Mouse (Mus musculus): ENCODE data around the gene Lig1.

The Lig1 gene

DNA sequence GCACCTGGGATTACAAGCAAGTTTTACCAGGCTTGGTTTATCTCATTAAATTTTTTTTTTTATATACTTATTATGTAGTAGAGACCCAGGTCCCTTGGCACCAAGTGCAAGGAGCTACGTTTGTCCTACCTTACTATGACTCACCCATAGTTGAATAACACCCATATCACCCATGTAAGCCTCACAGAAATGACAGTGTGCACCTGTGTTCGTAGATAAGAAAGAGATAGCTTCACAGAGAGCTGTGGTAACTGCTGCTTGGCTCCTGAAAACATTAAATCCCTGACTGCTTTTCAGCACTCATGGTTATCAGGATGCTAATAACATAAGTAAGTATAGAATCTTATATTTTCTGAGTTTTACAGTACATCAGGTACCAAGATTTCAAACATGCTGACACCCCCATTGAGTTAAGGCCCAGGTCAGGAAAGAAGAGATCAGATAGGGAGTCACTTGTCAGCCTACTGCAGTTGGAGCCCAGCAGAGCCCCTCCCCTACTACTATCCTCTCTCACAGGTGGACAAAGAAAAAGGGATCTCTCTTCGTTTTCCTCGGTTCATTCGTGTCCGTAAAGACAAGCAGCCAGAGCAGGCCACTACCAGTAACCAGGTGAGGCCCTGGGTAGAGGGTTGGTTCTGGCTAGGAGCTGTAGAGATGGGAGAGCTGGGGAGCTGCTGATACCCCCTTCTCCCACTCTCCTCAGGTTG lies 33.6 kb downstream of the Lig1 start:
- DNase-seq = peak; percentile 39

- DNase-seq = no peak
Observed at GRCm38 (mm10) chr7:13311401-13311800, 34.3 kb downstream of the Lig1 start.

DNA sequence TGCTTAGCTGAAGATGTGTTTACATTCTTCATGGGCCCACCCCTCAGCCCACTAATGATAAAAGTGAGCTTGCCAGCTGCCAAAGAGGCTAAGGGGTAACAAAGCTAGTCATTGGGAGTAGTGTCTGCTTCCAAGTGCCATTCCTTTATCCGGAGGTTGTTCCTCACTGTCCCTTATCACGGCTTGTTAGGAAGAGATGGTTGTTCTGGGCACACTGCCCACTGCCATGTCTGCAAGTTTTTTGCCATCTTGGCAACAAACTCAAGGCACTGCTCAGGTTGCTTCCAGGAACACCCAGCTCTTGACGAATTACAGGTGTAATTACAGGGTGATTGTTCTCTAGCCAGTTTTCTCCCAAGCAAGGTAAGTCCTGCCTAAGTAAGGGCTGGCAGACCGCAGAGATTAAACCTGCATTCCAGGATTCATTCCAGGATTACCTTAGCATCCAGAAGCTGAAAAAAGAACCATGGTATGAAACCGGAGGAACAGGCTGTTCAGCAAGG lies 37.1 kb downstream of the Lig1 start:
- DNase-seq = peak; percentile 89

- no peak for DNase-seq
Observed at GRCm38 (mm10) chr7:13321424-13321823, 44.3 kb downstream of the Lig1 start.

- DNase-seq = peak; percentile 25
Observed at GRCm38 (mm10) chr7:13324316-13324715, 47.2 kb downstream of the Lig1 start, which contains the start of gene Pla2g4c. Gene Pla2g4c (plus strand): TSS chr7:13324655.

DNA sequence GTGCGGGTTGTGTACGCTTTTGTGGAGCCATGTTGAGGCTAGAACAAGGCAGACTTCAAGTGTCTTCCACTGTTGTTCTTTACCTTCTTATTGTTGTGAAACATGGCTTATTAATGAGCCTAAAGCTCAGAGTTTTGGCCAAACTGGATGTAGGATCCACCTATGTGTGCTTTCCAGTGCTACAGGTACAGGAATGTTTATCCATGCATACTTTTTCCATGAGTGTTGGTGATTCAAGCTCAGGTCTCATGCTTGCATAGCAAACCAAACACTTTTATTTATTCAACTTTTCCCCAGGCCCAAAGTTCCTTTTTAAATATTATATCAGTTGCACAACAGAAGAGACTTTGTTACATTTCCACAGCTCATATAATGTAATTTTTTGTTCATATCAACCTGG lies 53.5 kb downstream of the Lig1 start:
- DNase-seq = peak; percentile 25

- no peak for DNase-seq
Observed at GRCm38 (mm10) chr7:13355943-13356342, 78.9 kb downstream of the Lig1 start.
